Mouse (Mus musculus): ENCODE measurements at regions not wholly inside any gene's neighbourhood (a gene's known extent, or its start where the extent isn't known, plus 50 kb on each side); places are given as distances from the start of the nearest gene placed in this dataset. TPM values are rescaled to one million over a fixed set of nuclear protein-coding genes. Genes with fewer than 3 reads are reported as not detected.
A peak's percentile ranks its signal among the peaks of the same experiment; 100 is the strongest.

DNA sequence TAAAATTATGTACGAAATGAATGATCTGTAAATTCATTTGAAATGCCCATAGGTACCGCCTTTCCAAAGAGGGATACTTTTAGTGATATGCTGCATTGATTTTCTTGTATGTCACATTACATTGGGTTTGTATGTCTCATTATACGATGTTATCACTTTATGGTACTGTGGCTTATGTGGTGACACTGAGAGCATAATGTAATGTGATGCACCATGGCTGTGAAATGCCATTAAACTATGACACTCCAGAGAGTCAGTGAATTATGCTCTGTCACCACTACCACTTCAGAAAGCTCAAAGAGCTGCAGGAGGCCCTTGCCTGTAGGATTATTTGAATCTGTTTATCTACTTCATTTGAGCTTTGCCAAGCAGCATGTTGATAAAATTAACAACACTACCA lies 695.4 kb upstream of the Slc10a2 start:
- 81% methylated on average over 3 of the region's 3 CpGs for WGBS
- Histone ChIP-seq H3K9ac (no peak overlapping the region), H3K4me1 (no peaks in the 10 kb centered on the region), H3K4me2 (no peak overlapping the region), H3K27me3 (replicated peaks) (no peaks in the 10 kb centered on the region), H3K9me3 (no peaks in the 10 kb centered on the region), H3K4me3 (replicated peaks) (no peak overlapping the region), H3K27ac (no peak overlapping the region), H3K36me3 (no peaks in the 10 kb centered on the region)
- no peak for ATAC-seq (ENCODE audit: insufficient read depth, low FRiP score, low read depth)

GRCm38 (mm10) chr8:5756366-5756765 lies 651.2 kb upstream of the Slc10a2 start:
- WGBS = 86% methylated on average over 1 of the region's 1 CpGs

DNA sequence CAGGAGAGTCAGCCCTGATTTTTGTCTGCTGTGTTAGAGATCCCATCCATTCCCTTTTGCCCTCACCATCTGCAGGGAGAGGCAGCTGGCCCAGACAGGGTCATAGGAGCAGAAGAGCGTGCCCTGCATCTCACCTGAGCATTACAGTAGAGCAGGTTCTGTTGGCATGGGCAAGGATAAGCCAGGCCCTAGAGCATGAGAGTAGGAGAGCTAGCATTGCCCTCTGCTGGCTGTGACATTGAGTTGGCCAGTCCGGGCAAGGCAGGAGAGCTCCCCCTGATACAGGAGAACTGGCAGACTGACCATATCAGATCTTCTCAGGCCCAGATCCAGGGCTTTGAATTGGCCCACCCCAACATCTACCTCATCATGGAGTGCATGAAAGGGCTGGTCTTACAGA lies 634.4 kb upstream of the Slc10a2 start:
- 70% methylated on average over 2 of the region's 2 CpGs for WGBS
- Histone ChIP-seq H3K9me3 (no peaks in the 10 kb centered on the region), H3K4me1 (no peaks in the 10 kb centered on the region), H3K27ac (no peak overlapping the region), H3K4me3 (replicated peaks) (no peak overlapping the region), H3K4me2 (no peak overlapping the region), H3K9ac (no peak overlapping the region), H3K36me3 (no peaks in the 10 kb centered on the region), H3K27me3 (replicated peaks) (no peaks in the 10 kb centered on the region)
- ATAC-seq (ENCODE audit: insufficient read depth, low FRiP score, low read depth) = peak; percentile 43; the same call in 1 of the 2 replicates

More at GRCm38 (mm10) chr8:5756366-5756765, 651.2 kb upstream of the Slc10a2 start:
- Histone ChIP-seq H3K4me2 (no peak overlapping the region), H3K36me3 (no peaks in the 10 kb centered on the region), H3K27ac (no peak overlapping the region), H3K9me3 (no peaks in the 10 kb centered on the region), H3K9ac (no peak overlapping the region), H3K4me3 (replicated peaks) (no peak overlapping the region), H3K27me3 (replicated peaks) (no peaks in the 10 kb centered on the region), H3K4me1 (no peaks in the 10 kb centered on the region)
- no peak for ATAC-seq (ENCODE audit: insufficient read depth, low FRiP score, low read depth)

DNA sequence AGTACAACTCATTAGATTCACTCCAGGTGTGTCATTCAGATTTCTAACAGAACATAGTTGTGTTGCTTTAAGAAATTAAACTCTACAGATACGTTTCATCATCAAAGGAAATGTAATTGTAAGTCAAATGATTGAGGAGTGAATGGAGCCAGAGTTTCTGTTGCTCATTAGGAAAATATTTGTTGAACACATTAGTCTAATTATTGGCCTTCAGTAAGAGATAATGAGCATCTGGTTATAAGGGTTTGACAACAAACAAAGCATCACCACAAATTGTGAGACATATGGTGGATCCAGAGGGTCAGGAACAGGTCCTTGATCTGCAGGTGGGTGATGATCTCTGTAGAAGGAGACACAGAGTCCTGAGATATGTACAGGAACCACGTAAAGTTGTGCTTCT lies 622.3 kb upstream of the Slc10a2 start:
- ATAC-seq (ENCODE audit: insufficient read depth, low FRiP score, low read depth) = no peak
- no peaks in the 10 kb centered on the region for H3K9me3 ChIP-seq
- no peaks in the 10 kb centered on the region for H3K4me1 ChIP-seq
- H3K4me2 ChIP-seq = no peak overlapping the region
- H3K36me3 ChIP-seq = no peaks in the 10 kb centered on the region
- 75% methylated on average over 2 of the region's 2 CpGs for WGBS
- H3K4me3 ChIP-seq (replicated peaks) = no peak overlapping the region
- H3K27me3 ChIP-seq (replicated peaks) = no peaks in the 10 kb centered on the region
- H3K9ac ChIP-seq = no peak overlapping the region
- H3K27ac ChIP-seq = no peak overlapping the region

GRCm38 (mm10) chr8:5687999-5688398 lies 582.8 kb upstream of the Slc10a2 start:
- H3K9me3 ChIP-seq = no peaks in the 10 kb centered on the region
- H3K4me3 ChIP-seq (replicated peaks) = no peak overlapping the region
- no peaks in the 10 kb centered on the region for H3K4me1 ChIP-seq
- no peak overlapping the region for H3K27ac ChIP-seq
- no peaks in the 10 kb centered on the region for H3K27me3 ChIP-seq (replicated peaks)
- H3K4me2 ChIP-seq = no peak overlapping the region
- H3K9ac ChIP-seq = no peak overlapping the region
- no peaks in the 10 kb centered on the region for H3K36me3 ChIP-seq
- no peak for ATAC-seq (ENCODE audit: insufficient read depth, low FRiP score, low read depth)

- 87% methylated on average over 5 of the region's 5 CpGs for WGBS
- no peak overlapping the region for H3K4me2 ChIP-seq
These were observed 569.8 kb upstream of the Slc10a2 start for GRCm38 (mm10) chr8:5674971-5675370.

More at GRCm38 (mm10) chr8:5674971-5675370, 569.8 kb upstream of the Slc10a2 start:
- Histone ChIP-seq H3K4me3 (replicated peaks) (no peak overlapping the region), H3K27ac (no peak overlapping the region), H3K36me3 (no peaks in the 10 kb centered on the region), H3K4me1 (no peaks in the 10 kb centered on the region), H3K27me3 (replicated peaks) (no peaks in the 10 kb centered on the region), H3K9ac (no peak overlapping the region), H3K9me3 (no peaks in the 10 kb centered on the region)
- ATAC-seq (ENCODE audit: insufficient read depth, low FRiP score, low read depth) = no peak

Small RNA genes in the stretch of these regions (microRNA-seq; reads per million reads assigned to microRNA genes)
- not detected for gene Gm22565
